Mouse (Mus musculus): ENCODE measurements at regions not wholly inside any gene's neighbourhood (a gene's known extent, or its start where the extent isn't known, plus 50 kb on each side); places are given as distances from the start of the nearest gene placed in this dataset.
A peak's percentile ranks its signal among the peaks of the same experiment; 100 is the strongest.
"Not testable (repeated sequence)": the region's sequence is repeated elsewhere in the genome, so short reads cannot be mapped to it uniquely, and the experiment has no call there.

DNA sequence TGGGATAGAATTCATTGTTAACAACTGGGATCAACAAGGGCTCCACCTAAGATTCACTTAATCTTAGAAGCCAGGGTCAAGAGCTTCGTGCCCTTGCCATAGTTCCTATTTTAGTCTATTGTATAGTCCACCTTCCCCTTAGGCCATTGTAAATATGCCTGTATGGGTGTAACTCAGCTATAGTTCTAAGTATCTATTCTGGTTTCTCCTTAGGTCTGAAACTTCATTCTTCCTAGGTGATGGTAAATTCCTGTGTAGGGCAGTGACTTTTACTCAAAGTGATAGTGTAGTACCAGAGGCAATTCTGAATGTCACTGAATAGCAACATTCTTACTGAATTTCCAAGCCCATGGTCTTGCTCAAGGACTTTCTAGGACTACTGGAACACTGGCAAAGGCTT lies 989.4 kb downstream of the Ankrd7 start:
- not testable (repeated sequence) for ATAC-seq (ENCODE audit: low read depth); H3K4me2 ChIP-seq (ENCODE audit: low read depth, low read length); H3K4me3 ChIP-seq (ENCODE audit: low read depth, low read length); DNase-seq (ENCODE audit: low spot score); H3K9me3 ChIP-seq (ENCODE audit: control insufficient read depth, low read length); H3K9ac ChIP-seq (ENCODE audit: low read depth, low read length); H3K27ac ChIP-seq (replicated peaks; ENCODE audit: low read depth, low read length); H3K27me3 ChIP-seq (replicated peaks; ENCODE audit: control insufficient read depth, insufficient read depth, low read length); H3K36me3 ChIP-seq (ENCODE audit: control insufficient read depth, insufficient read depth, low read length); H3K4me1 ChIP-seq (ENCODE audit: control insufficient read depth, insufficient read depth, low read length)
- WGBS, result 100% methylated on average over 1 of the region's 1 CpGs

DNA sequence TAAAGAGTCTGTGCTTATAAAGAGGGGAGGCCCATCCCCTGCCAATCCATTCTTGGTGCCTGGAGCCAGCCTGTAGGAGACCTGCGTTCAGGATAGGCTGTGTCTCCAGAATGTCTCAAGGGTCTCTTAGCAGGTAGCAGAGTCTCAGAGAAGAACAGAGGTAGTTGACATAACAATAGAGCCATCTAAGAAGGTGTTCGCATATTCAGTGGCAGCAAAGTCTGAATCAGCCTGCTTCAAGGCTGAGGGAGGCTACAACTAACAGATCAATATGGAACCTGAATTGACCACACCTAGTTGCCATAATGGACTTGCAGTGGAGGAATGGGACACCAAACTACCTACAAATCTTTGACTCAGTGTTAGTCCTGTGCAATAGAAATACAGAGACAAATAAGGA lies 998.0 kb downstream of the Ankrd7 start:
- Histone ChIP-seq H3K27me3 (replicated peaks; ENCODE audit: control insufficient read depth, insufficient read depth, low read length) (no peaks in the 10 kb centered on the region), H3K4me3 (ENCODE audit: low read depth, low read length) (no peak overlapping the region), H3K4me1 (ENCODE audit: control insufficient read depth, insufficient read depth, low read length) (no peaks in the 10 kb centered on the region), H3K9ac (ENCODE audit: low read depth, low read length) (no peak overlapping the region), H3K9me3 (ENCODE audit: control insufficient read depth, low read length) (no peaks in the 10 kb centered on the region), H3K36me3 (ENCODE audit: control insufficient read depth, insufficient read depth, low read length) (no peaks in the 10 kb centered on the region), H3K27ac (replicated peaks; ENCODE audit: low read depth, low read length) (no peak overlapping the region), H3K4me2 (ENCODE audit: low read depth, low read length) (no peak overlapping the region)
- WGBS, result 80% methylated on average over 2 of the region's 2 CpGs
- DNase-seq (ENCODE audit: low spot score) (no peak), ATAC-seq (ENCODE audit: low read depth) (no peak)

DNA sequence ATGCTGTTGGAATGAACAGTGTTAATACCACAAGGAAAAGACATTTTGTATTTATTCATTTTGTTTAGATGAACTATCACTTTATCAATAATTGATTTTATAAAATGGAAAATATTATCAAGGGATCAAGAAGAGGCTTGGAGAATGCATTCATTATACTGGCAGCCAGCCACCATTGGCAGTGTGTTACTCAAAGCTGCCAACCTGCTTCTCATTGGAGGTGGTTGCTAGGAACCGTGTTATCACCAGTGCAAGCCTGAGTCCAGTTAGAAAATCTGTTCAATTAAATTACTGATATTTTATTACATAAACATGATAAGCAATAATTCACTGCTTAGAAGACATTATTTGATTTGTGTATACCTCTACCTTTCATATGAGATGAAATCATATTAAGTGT lies 1003.6 kb downstream of the Ankrd7 start:
- DNase-seq (ENCODE audit: low spot score), result no peak
- WGBS, result 68% methylated on average over 1 of the region's 1 CpGs
- Histone ChIP-seq H3K36me3 (ENCODE audit: control insufficient read depth, insufficient read depth, low read length) (no peaks in the 10 kb centered on the region), H3K4me3 (ENCODE audit: low read depth, low read length) (no peak overlapping the region), H3K9ac (ENCODE audit: low read depth, low read length) (no peak overlapping the region), H3K27me3 (replicated peaks; ENCODE audit: control insufficient read depth, insufficient read depth, low read length) (no peaks in the 10 kb centered on the region), H3K4me2 (ENCODE audit: low read depth, low read length) (no peak overlapping the region), H3K9me3 (ENCODE audit: control insufficient read depth, low read length) (no peaks in the 10 kb centered on the region), H3K27ac (replicated peaks; ENCODE audit: low read depth, low read length) (no peak overlapping the region), H3K4me1 (ENCODE audit: control insufficient read depth, insufficient read depth, low read length) (no peaks in the 10 kb centered on the region)
- no peak for ATAC-seq (ENCODE audit: low read depth)

DNA sequence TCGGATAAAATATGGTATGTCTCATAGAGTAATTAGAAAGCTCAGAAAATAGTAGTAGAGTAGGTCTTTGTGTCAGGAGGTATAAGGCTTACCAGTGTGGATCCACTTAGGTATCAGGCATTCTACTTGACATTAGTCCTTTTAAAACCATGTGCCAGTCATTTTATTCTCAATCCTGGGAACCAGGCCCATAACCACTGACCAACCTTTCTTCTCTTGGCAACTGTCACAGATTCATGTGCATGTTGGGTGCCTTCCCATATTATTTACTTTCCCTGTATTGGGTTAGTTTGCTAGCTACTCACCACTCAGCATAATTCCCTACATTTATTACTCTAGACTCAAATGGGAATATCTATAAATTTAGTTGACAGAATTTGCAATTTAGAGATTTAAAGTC lies 1045.1 kb downstream of the Ankrd7 start:
- no peak overlapping the region for H3K27ac ChIP-seq (replicated peaks; ENCODE audit: low read depth, low read length)
- no peaks in the 10 kb centered on the region for H3K9me3 ChIP-seq (ENCODE audit: control insufficient read depth, low read length)
- ATAC-seq (ENCODE audit: low read depth) (no peak), DNase-seq (ENCODE audit: low spot score) (no peak)
- no peaks in the 10 kb centered on the region for H3K27me3 ChIP-seq (replicated peaks; ENCODE audit: control insufficient read depth, insufficient read depth, low read length)
- no peaks in the 10 kb centered on the region for H3K36me3 ChIP-seq (ENCODE audit: control insufficient read depth, insufficient read depth, low read length)
- no peak overlapping the region for H3K4me3 ChIP-seq (ENCODE audit: low read depth, low read length)
- 79% methylated on average over 1 of the region's 1 CpGs for WGBS
- H3K4me1 ChIP-seq (ENCODE audit: control insufficient read depth, insufficient read depth, low read length), result no peaks in the 10 kb centered on the region
- H3K4me2 ChIP-seq (ENCODE audit: low read depth, low read length), result no peak overlapping the region
- no peak overlapping the region for H3K9ac ChIP-seq (ENCODE audit: low read depth, low read length)

DNA sequence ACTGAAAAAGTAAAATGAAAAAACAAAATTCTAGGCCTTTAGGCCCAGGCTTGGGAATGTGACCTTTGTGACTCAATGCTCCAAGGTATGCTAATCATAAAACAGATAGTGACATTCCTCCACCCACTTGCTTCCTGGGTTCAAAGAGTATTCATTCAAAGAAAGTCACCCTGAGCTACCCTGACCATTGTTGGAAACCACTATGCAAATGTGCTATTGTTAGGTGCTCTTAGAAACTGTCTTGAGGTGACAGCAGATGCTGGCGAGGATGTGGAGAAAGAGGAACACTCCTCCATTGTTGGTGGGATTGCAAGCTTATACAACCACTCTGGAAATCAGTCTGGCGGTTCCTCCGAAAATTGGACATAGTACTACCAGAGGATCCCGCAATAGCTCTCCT lies 1075.7 kb downstream of the Ankrd7 start:
- H3K4me2 ChIP-seq (ENCODE audit: low read depth, low read length); H3K9ac ChIP-seq (ENCODE audit: low read depth, low read length); ATAC-seq (ENCODE audit: low read depth); H3K27me3 ChIP-seq (replicated peaks; ENCODE audit: control insufficient read depth, insufficient read depth, low read length); H3K4me3 ChIP-seq (ENCODE audit: low read depth, low read length); H3K27ac ChIP-seq (replicated peaks; ENCODE audit: low read depth, low read length); H3K4me1 ChIP-seq (ENCODE audit: control insufficient read depth, insufficient read depth, low read length); DNase-seq (ENCODE audit: low spot score); H3K9me3 ChIP-seq (ENCODE audit: control insufficient read depth, low read length); H3K36me3 ChIP-seq (ENCODE audit: control insufficient read depth, insufficient read depth, low read length): not testable (repeated sequence)
- 95% methylated on average over 3 of the region's 4 CpGs for WGBS

DNA sequence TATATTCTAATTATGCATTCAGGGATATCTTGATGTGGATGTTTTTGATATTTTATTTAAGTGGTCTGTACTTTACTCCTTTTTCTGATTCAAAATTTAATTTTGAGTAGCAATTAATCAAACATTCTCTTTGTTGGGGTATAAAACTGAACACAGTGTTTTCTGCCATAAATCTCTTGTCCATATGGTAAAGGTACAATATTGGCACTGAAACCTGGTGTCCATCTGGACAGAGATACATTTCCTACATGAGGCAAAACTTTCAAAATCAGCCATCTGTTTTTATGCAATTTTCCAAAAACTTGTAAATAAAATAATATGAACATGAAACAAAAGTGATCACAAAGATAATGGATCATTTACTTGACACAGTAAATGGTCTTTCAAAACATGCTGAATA lies 1078.2 kb downstream of the Ankrd7 start:
- no peak overlapping the region for H3K4me3 ChIP-seq (ENCODE audit: low read depth, low read length)
- ATAC-seq (ENCODE audit: low read depth) (no peak), DNase-seq (ENCODE audit: low spot score) (no peak)
- no peaks in the 10 kb centered on the region for H3K36me3 ChIP-seq (ENCODE audit: control insufficient read depth, insufficient read depth, low read length)
- H3K4me2 ChIP-seq (ENCODE audit: low read depth, low read length), result no peak overlapping the region
- no peaks in the 10 kb centered on the region for H3K27me3 ChIP-seq (replicated peaks; ENCODE audit: control insufficient read depth, insufficient read depth, low read length)
- no peaks in the 10 kb centered on the region for H3K4me1 ChIP-seq (ENCODE audit: control insufficient read depth, insufficient read depth, low read length)
- no peaks in the 10 kb centered on the region for H3K9me3 ChIP-seq (ENCODE audit: control insufficient read depth, low read length)
- no peak overlapping the region for H3K27ac ChIP-seq (replicated peaks; ENCODE audit: low read depth, low read length)
- H3K9ac ChIP-seq (ENCODE audit: low read depth, low read length), result no peak overlapping the region

DNA sequence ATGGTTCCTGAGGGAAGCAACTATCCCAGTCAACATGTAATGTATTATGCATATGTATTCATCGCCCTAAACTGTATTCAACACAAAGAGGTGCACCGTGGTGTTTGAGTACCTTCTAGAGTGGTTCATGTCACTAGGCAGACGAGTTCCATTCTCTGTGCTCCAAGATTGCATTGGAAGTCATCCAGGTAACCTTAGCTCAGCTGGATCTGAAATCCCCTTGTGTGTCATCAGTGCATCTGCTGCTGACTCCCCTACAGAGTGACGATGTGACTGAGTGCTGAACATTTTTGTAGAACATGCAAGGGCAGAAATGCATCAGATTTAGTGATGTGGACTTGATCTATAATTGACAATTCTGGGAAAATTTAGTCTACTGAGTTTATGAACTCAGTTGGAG lies 1079.6 kb downstream of the Ankrd7 start:
- H3K9me3 ChIP-seq (ENCODE audit: control insufficient read depth, low read length), result no peaks in the 10 kb centered on the region
- H3K27ac ChIP-seq (replicated peaks; ENCODE audit: low read depth, low read length), result no peak overlapping the region
- no peaks in the 10 kb centered on the region for H3K4me1 ChIP-seq (ENCODE audit: control insufficient read depth, insufficient read depth, low read length)
- ATAC-seq (ENCODE audit: low read depth), result no peak
- peak; percentile 6 for DNase-seq (ENCODE audit: low spot score)
- H3K4me3 ChIP-seq (ENCODE audit: low read depth, low read length), result no peak overlapping the region
- H3K9ac ChIP-seq (ENCODE audit: low read depth, low read length), result no peak overlapping the region
- no peak overlapping the region for H3K4me2 ChIP-seq (ENCODE audit: low read depth, low read length)
- WGBS, result 74% methylated on average over 4 of the region's 4 CpGs
- no peaks in the 10 kb centered on the region for H3K27me3 ChIP-seq (replicated peaks; ENCODE audit: control insufficient read depth, insufficient read depth, low read length)
- H3K36me3 ChIP-seq (ENCODE audit: control insufficient read depth, insufficient read depth, low read length), result no peaks in the 10 kb centered on the region

DNA sequence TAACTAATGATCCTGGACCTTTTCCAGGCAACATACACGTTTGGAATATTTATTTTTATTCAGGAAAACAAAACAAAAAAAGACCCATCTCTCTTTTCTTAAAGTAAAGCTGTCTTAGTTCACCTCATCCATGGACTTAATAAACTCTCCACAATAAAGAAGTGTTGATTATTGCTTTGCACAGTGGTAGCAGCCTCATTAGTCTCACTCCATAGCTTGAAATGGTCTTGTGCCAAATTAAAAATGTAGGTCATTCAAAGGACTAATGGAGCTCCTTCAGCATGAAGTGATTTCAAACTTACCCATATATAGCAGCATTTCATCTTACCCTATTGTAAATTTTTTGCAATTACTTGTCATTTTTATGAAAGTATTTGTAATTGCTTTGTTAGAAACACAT lies 1109.8 kb downstream of the Ankrd7 start:
- H3K9me3 ChIP-seq (ENCODE audit: control insufficient read depth, low read length), result no peaks in the 10 kb centered on the region
- H3K4me1 ChIP-seq (ENCODE audit: control insufficient read depth, insufficient read depth, low read length), result no peaks in the 10 kb centered on the region
- no peak overlapping the region for H3K4me2 ChIP-seq (ENCODE audit: low read depth, low read length)
- no peaks in the 10 kb centered on the region for H3K27me3 ChIP-seq (replicated peaks; ENCODE audit: control insufficient read depth, insufficient read depth, low read length)
- H3K9ac ChIP-seq (ENCODE audit: low read depth, low read length), result no peak overlapping the region
- ATAC-seq (ENCODE audit: low read depth) (no peak), DNase-seq (ENCODE audit: low spot score) (peak; percentile 1)
- 35% methylated on average over 1 of the region's 1 CpGs for WGBS
- no peak overlapping the region for H3K27ac ChIP-seq (replicated peaks; ENCODE audit: low read depth, low read length)
- no peaks in the 10 kb centered on the region for H3K36me3 ChIP-seq (ENCODE audit: control insufficient read depth, insufficient read depth, low read length)
- no peak overlapping the region for H3K4me3 ChIP-seq (ENCODE audit: low read depth, low read length)

DNA sequence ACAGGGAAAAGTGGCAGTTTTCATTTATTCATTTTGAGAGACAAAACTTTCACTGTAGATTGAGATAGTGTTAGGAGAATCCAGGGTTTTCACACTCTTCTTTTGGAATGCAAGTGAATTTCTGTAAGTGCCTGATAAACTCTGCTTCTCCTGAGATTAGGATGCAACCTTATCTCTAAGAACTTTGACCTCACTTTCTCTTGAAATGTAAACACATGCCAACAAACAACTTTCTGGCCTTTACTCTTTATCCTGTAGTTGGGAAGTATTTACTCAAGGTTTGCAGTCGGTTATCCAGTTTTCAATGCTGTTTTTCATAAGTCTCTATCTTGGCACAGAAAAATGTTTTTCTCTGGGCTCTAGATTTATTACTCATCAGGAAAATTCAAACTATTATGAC lies 1125.7 kb downstream of the Ankrd7 start:
- H3K9me3 ChIP-seq (ENCODE audit: control insufficient read depth, low read length), result no peaks in the 10 kb centered on the region
- no peak overlapping the region for H3K27ac ChIP-seq (replicated peaks; ENCODE audit: low read depth, low read length)
- WGBS, result 45% methylated on average over 1 of the region's 1 CpGs
- H3K4me2 ChIP-seq (ENCODE audit: low read depth, low read length), result no peak overlapping the region
- H3K4me3 ChIP-seq (ENCODE audit: low read depth, low read length), result no peak overlapping the region
- no peaks in the 10 kb centered on the region for H3K4me1 ChIP-seq (ENCODE audit: control insufficient read depth, insufficient read depth, low read length)
- ATAC-seq (ENCODE audit: low read depth) (no peak), DNase-seq (ENCODE audit: low spot score) (no peak)
- H3K9ac ChIP-seq (ENCODE audit: low read depth, low read length), result no peak overlapping the region
- H3K36me3 ChIP-seq (ENCODE audit: control insufficient read depth, insufficient read depth, low read length), result no peaks in the 10 kb centered on the region
- no peaks in the 10 kb centered on the region for H3K27me3 ChIP-seq (replicated peaks; ENCODE audit: control insufficient read depth, insufficient read depth, low read length)

All from embryonic facial prominence, embryonic 14.5 days (tissue).